Mouse (Mus musculus) liver, adult 2 months (tissue): ENCODE measurements around the gene Rubcnl.

Experiments
- CTCF ChIP-seq: fragments of 200-500 bp; IDR thresholded peaks from 2 replicates; pipeline ENCODE4 v1.5.1; 2011; ENCODE audit warnings: low read depth, low read length, control low read depth
- POLR2A ChIP-seq: fragments of 200-500 bp; IDR thresholded peaks from 2 replicates; pipeline ENCODE4 v1.6.1; 2011; ENCODE audit warnings: low read length, control low read depth; ENCODE audit not compliant: insufficient read depth; ENCODE audit errors: extremely low read depth

DNA sequence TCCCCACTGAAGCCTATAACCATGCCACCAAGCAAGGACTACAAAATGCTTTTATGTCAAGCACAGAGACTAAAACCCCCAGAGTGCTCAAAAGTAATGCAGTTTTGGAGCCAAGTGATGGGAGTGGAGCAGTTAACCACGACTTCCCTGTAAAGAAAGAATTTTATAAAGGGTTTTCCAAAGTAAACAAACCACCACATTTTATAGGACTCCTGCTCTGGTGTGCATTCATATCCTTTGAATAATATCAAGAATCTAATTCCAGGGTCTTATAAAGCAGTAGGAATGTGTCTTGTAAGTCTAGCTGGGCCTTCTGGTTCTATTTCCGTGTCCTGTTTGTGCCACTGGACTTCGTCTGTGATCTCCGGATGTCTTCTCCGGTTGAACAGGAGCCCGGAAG lies 14.5 kb upstream of the Rubcnl start:
- TF ChIP-seq CTCF: no peak
- no peak for TF ChIP-seq POLR2A
